Mouse (Mus musculus) neural tube, embryonic 15.5 days (tissue): ENCODE data around the gene Pde7b. TPM values are rescaled to one million over a fixed set of nuclear protein-coding genes. Genes with fewer than 3 reads are reported as not detected.

ENCODE experiments used
- ATAC-seq: fragments of 200-750 bp; cut with Nextera tagmentation; 2 replicates; pipeline ENCODE4 v1.8.0; 2017; ENCODE audit warnings: mild to moderate bottlenecking, moderate TSS enrichment, moderate library complexity; ENCODE audit not compliant: low FRiP score
- H3K27ac ChIP-seq: fragments of 300-500 bp; sonication (generic); replicated peaks from 2 replicates; pipeline ENCODE4 v1.5.1; 2015; ENCODE audit warnings: mild to moderate bottlenecking, inconsistent platforms
- H3K27me3 ChIP-seq: fragments of 300-500 bp; sonication (generic); replicated peaks from 2 replicates; pipeline ENCODE4 v1.6.1; 2015; ENCODE audit warnings: inconsistent platforms
- H3K36me3 ChIP-seq: fragments of 300-500 bp; sonication (generic); 2 replicates; pipeline ENCODE4 v1.6.1; 2015; ENCODE audit warnings: inconsistent platforms
- H3K4me1 ChIP-seq: fragments of 300-500 bp; sonication (generic); 2 replicates; pipeline ENCODE4 v1.6.1; 2015; ENCODE audit warnings: inconsistent platforms
- H3K4me2 ChIP-seq: fragments of 300-500 bp; sonication (generic); 2 replicates; pipeline ENCODE4 v1.6.1; 2015; ENCODE audit warnings: inconsistent platforms, mild to moderate bottlenecking, moderate library complexity
- H3K4me3 ChIP-seq: fragments of 300-500 bp; sonication (generic); replicated peaks from 2 replicates; pipeline ENCODE4 v1.5.1; 2015; ENCODE audit warnings: mild to moderate bottlenecking, inconsistent platforms
- H3K9ac ChIP-seq: fragments of 300-500 bp; sonication (generic); replicated peaks from 2 replicates; pipeline ENCODE4 v1.6.1; 2015; ENCODE audit warnings: mild to moderate bottlenecking, inconsistent platforms
- H3K9me3 ChIP-seq: fragments of 300-500 bp; sonication (generic); replicated peaks from 2 replicates; pipeline ENCODE4 v1.6.1; 2016; ENCODE audit warnings: inconsistent platforms
- WGBS: fragments of 180-500 bp; shearing (Covaris S2); methylation state at CpG from one replicate; pipeline ENCODE4 v1.1.7; 2015; ENCODE audit warnings: mixed read lengths; 5-methylcytosine and 5-hydroxymethylcytosine counted together
- polyA plus RNA-seq: library from polyadenylated mRNA; unstranded; fragments of >200 nt; fragmentation: Nextera tagmentation; extraction: Ambion mirVana; gene quantifications from 2 replicates; pipeline ENCODE4 v1.2.1, GENCODE M21; 2015

Gene Pde7b
- polyA plus RNA-seq, 1 experiment from 2014 or later: 3.9 TPM

DNA sequence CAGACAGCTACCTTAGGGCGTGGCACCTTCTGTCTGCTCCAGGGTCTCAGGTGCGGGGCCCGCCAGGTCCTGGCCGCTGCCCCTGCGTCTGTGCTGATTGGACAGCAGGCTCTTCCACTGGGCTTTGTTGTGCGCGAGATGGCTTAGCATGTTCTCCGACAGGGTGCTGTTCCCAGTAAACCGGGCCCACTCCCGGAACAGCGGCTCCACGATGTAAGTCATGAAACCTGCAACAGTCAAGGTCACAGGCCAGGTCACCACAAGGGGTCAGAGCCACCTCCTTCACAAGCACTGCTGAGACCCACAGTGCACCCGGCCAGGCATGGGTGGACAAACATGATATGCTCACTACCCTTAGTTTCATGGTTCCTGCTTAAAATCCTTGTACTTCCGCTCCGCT is 324.5 kb downstream of the Pde7b start:
- Histone ChIP-seq H3K9me3 (no peaks in the 10 kb centered on the region), H3K27ac (no peak overlapping the region), H3K27me3 (no peaks in the 10 kb centered on the region), H3K4me3 (no peak overlapping the region), H3K4me2 (peak overlapping the region; percentile 7; the same call in 1 of the 2 replicates), H3K4me1 (peaks cover 4% of the 10 kb centered on the region; the same call in 1 of the 2 replicates), H3K9ac (no peak overlapping the region), H3K36me3 (no peaks in the 10 kb centered on the region)
- WGBS: 76% methylated on average over 15 of the region's 15 CpGs
- no peak for ATAC-seq

DNA sequence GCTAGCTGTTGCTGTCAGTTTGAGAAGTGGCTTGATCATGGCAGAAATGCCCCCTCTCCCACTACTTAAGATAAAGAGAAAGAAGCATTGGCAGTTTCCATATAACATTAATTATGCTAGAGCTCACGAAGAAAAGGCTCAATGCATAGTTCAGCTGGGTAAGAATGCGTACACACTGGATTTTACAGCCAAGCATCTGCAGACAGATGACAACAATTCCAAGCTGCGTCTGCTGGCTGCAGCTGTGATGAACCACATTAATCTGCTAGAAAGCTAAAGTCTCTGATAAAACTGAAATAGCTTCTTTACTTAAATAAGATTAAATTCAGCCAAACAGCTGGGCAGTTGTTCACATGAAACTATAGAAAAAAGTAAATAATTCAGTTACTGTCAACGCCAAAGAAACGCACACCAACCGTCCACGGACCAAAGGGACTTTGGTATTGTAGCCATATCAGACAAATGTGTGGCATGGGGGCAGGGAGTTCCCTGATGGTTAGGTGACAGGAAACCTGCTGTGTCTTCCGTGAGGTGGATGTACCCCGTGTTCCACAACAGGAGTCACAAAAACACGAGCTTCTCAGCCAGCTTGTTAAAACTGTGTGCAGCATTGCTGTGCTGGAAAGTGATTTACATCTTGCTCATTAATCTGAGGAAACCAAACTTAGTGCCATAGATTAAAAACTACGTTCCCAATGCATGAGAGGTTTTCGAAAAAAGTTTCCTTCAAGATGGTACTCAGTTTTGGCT is 326.1 kb downstream of the Pde7b start:
- Histone ChIP-seq H3K27me3 (no peaks in the 10 kb centered on the region), H3K4me2 (no peak overlapping the region), H3K9me3 (no peaks in the 10 kb centered on the region), H3K27ac (no peak overlapping the region), H3K4me1 (peaks cover 4% of the 10 kb centered on the region; the same call in 1 of the 2 replicates), H3K4me3 (no peak overlapping the region), H3K9ac (no peak overlapping the region), H3K36me3 (no peaks in the 10 kb centered on the region)
- WGBS: 68% methylated on average over 12 of the region's 12 CpGs
- ATAC-seq: no peak

DNA sequence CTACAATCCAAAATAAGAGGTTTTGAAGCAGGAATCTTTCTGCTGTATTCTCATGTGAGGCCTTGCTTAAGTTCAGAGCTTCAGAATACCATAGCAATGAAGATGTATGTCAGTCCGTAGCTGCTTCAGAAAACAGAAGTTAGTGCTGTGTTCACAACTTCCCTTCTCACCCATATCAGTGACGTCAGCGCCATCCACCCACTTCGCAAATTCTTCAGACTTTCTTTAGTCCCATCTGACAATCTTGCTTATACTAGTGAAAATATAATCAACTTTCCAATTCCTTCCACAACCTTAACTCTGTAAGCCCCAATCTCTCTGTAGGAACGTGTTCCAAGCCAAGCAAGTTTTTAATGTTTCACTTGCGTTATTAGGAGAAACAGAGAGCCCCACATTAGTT is 326.7 kb downstream of the Pde7b start:
- Histone ChIP-seq H3K9ac (no peak overlapping the region), H3K27ac (no peak overlapping the region), H3K9me3 (no peaks in the 10 kb centered on the region), H3K27me3 (no peaks in the 10 kb centered on the region), H3K4me3 (no peak overlapping the region), H3K36me3 (no peaks in the 10 kb centered on the region), H3K4me1 (peaks cover 4% of the 10 kb centered on the region; the same call in 1 of the 2 replicates), H3K4me2 (no peak overlapping the region)
- no peak for ATAC-seq
- WGBS: 81% methylated on average over 6 of the region's 6 CpGs

DNA sequence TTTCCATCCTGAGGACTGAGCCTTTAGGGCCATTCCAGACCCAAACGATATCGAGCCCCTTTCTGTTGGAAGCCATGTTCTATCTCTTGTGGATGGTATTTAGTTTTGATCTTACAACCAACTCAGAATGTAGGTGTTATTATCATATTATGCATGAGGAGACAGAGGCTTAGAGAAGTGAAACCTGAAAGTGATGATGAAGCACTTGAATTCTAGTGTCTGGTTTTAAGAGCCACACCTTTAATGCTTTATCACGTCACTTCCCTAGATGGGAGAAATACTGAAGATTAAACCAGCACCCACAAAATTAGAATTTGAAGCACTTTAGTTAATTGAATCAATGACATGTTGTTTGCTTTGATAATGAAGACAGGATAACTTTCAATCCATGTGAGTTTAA is 329.1 kb downstream of the Pde7b start:
- no peaks in the 10 kb centered on the region for H3K27me3 ChIP-seq
- H3K4me3 ChIP-seq: no peak overlapping the region
- H3K9me3 ChIP-seq: no peaks in the 10 kb centered on the region
- no peak for ATAC-seq
- peaks cover 4% of the 10 kb centered on the region; the same call in 1 of the 2 replicates for H3K4me1 ChIP-seq
- no peak overlapping the region for H3K4me2 ChIP-seq
- H3K27ac ChIP-seq: no peak overlapping the region
- 96% methylated on average over 3 of the region's 3 CpGs for WGBS
- no peak overlapping the region for H3K9ac ChIP-seq
- H3K36me3 ChIP-seq: no peaks in the 10 kb centered on the region

DNA sequence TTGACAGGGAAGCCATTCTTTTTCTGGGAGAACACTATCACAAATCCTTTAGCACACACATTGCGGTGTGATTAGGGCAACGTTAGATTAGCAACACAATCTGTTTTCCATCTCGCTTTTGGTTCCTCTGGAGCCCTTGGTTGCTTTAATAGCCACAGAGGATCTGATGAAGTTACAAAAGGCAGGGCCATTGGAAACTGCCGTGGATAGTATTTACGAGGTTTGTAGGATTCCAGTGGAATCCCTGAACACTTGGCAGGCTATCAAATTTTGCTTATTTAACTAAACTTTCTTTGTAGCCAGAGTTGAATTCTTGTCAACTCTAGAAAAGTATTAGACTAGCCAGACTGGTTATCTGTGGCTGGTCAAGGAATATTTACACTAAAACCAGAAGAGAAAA is 330.1 kb downstream of the Pde7b start:
- Histone ChIP-seq H3K4me3 (no peak overlapping the region), H3K36me3 (no peaks in the 10 kb centered on the region), H3K4me1 (peaks cover 4% of the 10 kb centered on the region; the same call in 1 of the 2 replicates), H3K9ac (no peak overlapping the region), H3K9me3 (no peaks in the 10 kb centered on the region), H3K27ac (no peak overlapping the region), H3K27me3 (no peaks in the 10 kb centered on the region), H3K4me2 (no peak overlapping the region)
- WGBS: 68% methylated on average over 5 of the region's 5 CpGs
- no peak for ATAC-seq

DNA sequence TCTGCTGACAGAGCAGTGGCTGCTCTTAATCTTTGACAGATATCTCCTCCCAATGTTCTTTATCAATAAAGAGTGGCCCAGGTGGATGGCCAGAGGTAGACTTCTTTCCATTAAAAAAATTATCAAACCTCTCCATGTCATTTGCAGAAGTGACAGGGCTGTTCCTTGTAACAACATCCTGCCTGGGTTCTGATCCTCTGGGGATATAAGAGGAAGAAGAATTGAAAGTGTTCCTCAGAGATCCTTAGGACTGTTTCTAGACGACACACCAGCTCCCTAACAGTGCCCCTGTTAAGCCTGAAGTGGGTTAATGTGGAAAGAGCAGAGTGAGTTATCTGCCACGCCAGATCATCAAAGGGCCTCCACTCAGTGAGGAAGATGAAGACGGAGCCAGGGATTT is 334.3 kb downstream of the Pde7b start:
- Histone ChIP-seq H3K27ac (no peak overlapping the region), H3K4me1 (no peaks in the 10 kb centered on the region), H3K9me3 (no peaks in the 10 kb centered on the region), H3K36me3 (no peaks in the 10 kb centered on the region), H3K4me2 (no peak overlapping the region), H3K4me3 (no peak overlapping the region), H3K9ac (no peak overlapping the region), H3K27me3 (no peaks in the 10 kb centered on the region)
- no peak for ATAC-seq
- WGBS: 80% methylated on average over 3 of the region's 3 CpGs

DNA sequence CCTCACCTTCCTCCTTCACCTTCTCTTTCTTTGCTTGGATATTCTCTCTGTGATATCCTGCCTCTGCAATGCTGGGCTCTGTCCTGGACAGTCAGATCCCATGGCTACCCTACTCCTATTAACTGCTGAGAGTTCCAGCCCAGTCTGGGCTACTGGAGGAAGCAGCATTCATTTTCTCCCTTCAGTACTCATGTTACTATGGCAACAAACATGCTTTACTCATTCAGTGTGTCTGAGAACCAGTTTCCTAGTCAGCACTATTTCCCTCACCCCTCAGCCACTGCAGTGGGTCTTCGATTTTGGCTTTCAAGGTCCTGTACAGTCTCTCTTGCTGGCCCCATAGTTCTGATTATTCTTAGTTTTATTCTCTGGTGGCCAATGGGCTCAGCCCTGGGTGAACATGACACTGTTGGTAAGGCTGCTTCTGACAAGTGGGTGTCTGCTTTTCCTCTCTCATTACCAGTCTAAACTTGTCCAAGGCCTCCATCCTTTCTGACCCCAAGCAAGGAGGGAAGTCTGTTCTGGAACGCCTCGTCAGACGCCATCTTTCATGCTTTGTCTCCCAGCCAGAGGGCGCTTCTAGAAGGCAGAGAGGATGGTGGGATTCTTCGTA is 342.0 kb downstream of the Pde7b start:
- H3K4me3 ChIP-seq: no peak overlapping the region
- 70% methylated on average over 6 of the region's 6 CpGs for WGBS
- H3K9me3 ChIP-seq: no peaks in the 10 kb centered on the region
- H3K4me1 ChIP-seq: peaks cover 11% of the 10 kb centered on the region; the same call in 1 of the 2 replicates
- no peak overlapping the region for H3K27ac ChIP-seq
- H3K27me3 ChIP-seq: no peaks in the 10 kb centered on the region
- H3K9ac ChIP-seq: no peak overlapping the region
- peak; percentile 84 for ATAC-seq
- no peaks in the 10 kb centered on the region for H3K36me3 ChIP-seq
- no peak overlapping the region for H3K4me2 ChIP-seq

DNA sequence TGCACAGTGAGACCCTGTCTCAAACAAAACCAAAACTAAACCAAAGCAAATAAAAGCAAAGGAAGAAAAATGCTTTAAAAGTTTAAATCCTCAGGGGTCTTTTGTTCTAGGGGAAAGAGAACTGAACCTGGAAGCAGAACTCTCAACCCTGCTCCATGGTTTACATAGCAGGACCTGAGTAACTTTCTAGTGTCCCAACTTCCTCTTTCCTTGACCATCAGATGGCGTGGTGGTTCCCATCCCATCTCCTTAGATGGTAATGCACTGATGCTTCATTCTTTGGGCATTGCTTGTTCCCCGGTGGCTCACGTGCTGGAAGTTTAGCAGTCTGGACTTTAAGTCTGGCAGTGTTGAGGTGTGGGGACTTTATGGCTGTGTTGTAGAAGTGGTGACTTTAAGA is 343.5 kb downstream of the Pde7b start:
- 90% methylated on average over 3 of the region's 3 CpGs for WGBS
- no peak overlapping the region for H3K4me2 ChIP-seq

DNA sequence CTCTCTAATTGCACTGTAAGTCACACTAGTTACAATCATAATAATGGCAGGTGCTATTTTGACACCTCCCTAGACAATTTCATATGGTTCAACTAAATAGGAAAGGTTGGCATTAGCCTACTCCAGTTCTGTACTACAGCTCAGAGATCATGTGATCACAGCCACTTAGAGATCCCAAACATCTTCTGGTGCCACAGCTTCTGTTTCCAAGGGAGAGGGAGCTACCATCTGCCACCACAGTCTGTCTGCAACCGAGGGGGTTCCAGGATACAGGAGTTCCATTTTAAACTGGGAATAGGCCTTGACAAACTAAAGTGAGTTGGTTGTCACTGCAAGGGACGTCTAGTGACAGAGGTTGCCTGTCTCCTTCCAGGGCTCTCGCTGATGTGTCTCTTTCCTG is 344.1 kb downstream of the Pde7b start:
- no peak overlapping the region for H3K4me2 ChIP-seq

More for the DNA sequence above, 343.5 kb downstream of the Pde7b start:
- Histone ChIP-seq H3K4me3 (no peak overlapping the region), H3K9me3 (no peaks in the 10 kb centered on the region), H3K27ac (no peak overlapping the region), H3K9ac (no peak overlapping the region), H3K36me3 (no peaks in the 10 kb centered on the region), H3K27me3 (no peaks in the 10 kb centered on the region), H3K4me1 (peaks cover 11% of the 10 kb centered on the region; the same call in 1 of the 2 replicates)
- ATAC-seq: no peak

DNA sequence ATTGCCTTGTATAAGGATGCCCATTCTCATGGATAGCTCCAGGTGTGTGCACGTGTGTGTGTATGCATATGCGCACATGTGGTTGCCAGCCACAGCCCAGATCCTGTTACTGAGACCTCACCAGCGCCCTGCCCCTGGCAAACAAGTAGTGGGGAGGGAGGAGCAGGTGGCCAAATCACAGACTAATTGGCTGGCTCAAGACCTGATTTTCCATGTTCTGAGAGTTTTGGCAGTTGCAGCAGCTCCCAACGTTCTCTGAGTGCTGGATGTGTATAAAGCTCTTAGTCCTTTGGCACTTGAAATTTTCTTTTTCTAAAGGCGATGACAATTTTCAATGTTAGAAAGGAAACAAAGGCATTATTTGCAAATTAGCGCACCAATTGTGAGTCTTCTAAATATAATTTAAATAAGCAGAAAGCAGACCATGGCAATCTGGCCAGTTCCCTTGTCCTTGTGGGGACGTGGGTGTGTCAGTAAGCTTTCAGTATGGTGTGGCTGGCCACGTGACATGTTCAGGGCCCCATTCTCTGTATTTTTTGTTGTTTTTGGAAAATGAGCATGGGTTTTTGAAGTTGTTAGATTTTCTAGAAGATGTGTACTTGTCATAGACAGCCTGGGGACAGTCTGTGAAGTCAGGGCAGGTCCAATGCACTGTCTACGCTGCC is 345.7 kb downstream of the Pde7b start:
- 85% methylated on average over 9 of the region's 9 CpGs for WGBS
- ATAC-seq: no peak
- Histone ChIP-seq H3K9me3 (no peaks in the 10 kb centered on the region), H3K27ac (no peak overlapping the region), H3K4me3 (no peak overlapping the region), H3K36me3 (no peaks in the 10 kb centered on the region), H3K27me3 (no peaks in the 10 kb centered on the region), H3K4me1 (peaks cover 11% of the 10 kb centered on the region; the same call in 1 of the 2 replicates), H3K4me2 (no peak overlapping the region), H3K9ac (no peak overlapping the region)

More for the DNA sequence above, 344.1 kb downstream of the Pde7b start:
- Histone ChIP-seq H3K4me3 (no peak overlapping the region), H3K27me3 (no peaks in the 10 kb centered on the region), H3K4me1 (peaks cover 11% of the 10 kb centered on the region; the same call in 1 of the 2 replicates), H3K36me3 (no peaks in the 10 kb centered on the region), H3K9ac (no peak overlapping the region), H3K9me3 (no peaks in the 10 kb centered on the region), H3K27ac (no peak overlapping the region)
- WGBS: 82% methylated on average over 3 of the region's 3 CpGs
- ATAC-seq: no peak

DNA sequence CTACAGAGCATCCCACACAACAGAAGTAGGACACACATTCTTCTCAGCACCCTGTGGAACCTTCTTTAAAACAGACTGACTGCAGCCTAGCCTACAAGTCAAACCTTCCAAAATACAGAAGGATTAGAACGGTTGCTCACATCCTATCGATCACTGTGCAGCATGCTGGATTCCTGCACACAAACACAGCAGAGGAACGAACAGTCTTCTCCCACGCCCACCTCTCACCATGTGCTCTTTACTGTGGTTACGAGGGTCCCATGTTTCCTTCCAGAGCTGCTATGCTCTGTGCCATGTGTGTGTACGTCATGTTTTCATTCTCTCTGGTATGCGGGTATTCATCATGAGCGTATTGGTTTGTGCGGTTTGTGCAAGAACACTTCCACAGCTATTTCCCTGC is 347.3 kb downstream of the Pde7b start:
- no peak overlapping the region for H3K4me2 ChIP-seq
- H3K4me1 ChIP-seq: 0 out of 2 replicates have a peak, but pooled peaks cover 5% of the 10 kb centered on the region
- H3K9ac ChIP-seq: no peak overlapping the region
- no peaks in the 10 kb centered on the region for H3K9me3 ChIP-seq
- WGBS: 93% methylated on average over 9 of the region's 9 CpGs
- no peaks in the 10 kb centered on the region for H3K36me3 ChIP-seq
- H3K27ac ChIP-seq: no peak overlapping the region
- no peak for ATAC-seq
- H3K27me3 ChIP-seq: no peaks in the 10 kb centered on the region
- no peak overlapping the region for H3K4me3 ChIP-seq

DNA sequence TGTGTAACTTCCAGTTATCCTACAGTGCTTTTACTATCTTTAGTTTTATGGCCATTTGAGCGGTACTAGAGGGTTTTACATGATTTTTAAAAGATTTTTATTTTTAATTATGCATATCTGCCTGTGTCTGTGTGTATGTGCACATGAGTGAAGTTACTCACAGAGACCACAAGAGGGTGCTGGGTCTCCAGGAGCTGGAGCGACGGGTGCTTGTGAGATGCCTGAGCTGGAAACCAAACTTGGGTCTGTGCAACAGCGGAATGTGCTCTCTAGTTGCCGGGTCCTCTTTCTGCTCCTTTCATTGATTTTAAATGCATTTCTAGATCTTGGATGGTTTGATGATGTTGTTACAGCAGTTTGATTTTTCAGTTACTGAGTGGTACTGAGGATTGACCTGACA is 352.8 kb downstream of the Pde7b start:
- Histone ChIP-seq H3K27me3 (no peaks in the 10 kb centered on the region), H3K27ac (no peak overlapping the region), H3K9ac (no peak overlapping the region), H3K4me1 (no peaks in the 10 kb centered on the region), H3K4me3 (no peak overlapping the region), H3K9me3 (no peaks in the 10 kb centered on the region), H3K4me2 (no peak overlapping the region), H3K36me3 (no peaks in the 10 kb centered on the region)
- ATAC-seq: no peak
- WGBS: 92% methylated on average over 5 of the region's 5 CpGs
